Mouse (Mus musculus) liver, embryonic 14.5 days (tissue): ENCODE results near the gene Gm20538. TPM values are rescaled to one million over a fixed set of nuclear protein-coding genes. Genes with fewer than 3 reads are reported as not detected.

Experiments
- ATAC-seq: fragments of 200-750 bp; cut with Nextera tagmentation; 2 replicates; pipeline ENCODE4 v1.8.0; 2017; ENCODE audit warnings: moderate number of reproducible peaks, mild to moderate bottlenecking, moderate library complexity; ENCODE audit not compliant: insufficient read depth
- DNase-seq, 3 experiments: peaks; one replicate each; pipeline ENCODE4 v3.0.0-alpha.2; 2012 to 2013; ENCODE audit warnings: low read depth in 3 of 3, low spot score in 3 of 3
- H3K27ac ChIP-seq: fragments of 300-500 bp; sonication (generic); 2 replicates; pipeline ENCODE4 v1.5.1; 2014; ENCODE audit warnings: moderate library complexity, mild to moderate bottlenecking, control low read depth, inconsistent platforms
- H3K27me3 ChIP-seq: fragments of 300-500 bp; sonication (generic); 2 replicates; pipeline ENCODE4 v1.6.1; 2014; ENCODE audit warnings: mild to moderate bottlenecking, low read length, moderate library complexity; ENCODE audit not compliant: control insufficient read depth, insufficient read depth
- H3K36me3 ChIP-seq: fragments of 300-500 bp; sonication (generic); replicated peaks from 2 replicates; pipeline ENCODE4 v1.6.1; 2014; ENCODE audit warnings: low read depth; ENCODE audit not compliant: control insufficient read depth, insufficient read depth
- H3K4me1 ChIP-seq, 2 experiments: fragments of 200-500 bp in 1 of 2; fragments of 300-500 bp in 1 of 2; sonication (generic) in 1 of 2; replicated peaks; 2 replicates each; pipeline ENCODE4 v1.6.1; 2012 to 2014; ENCODE audit warnings: antibody characterized with exemption in 1 of 2, inconsistent platforms in 1 of 2, low read length in 1 of 2; ENCODE audit not compliant: control insufficient read depth in 2 of 2, insufficient read depth in 2 of 2
- H3K4me2 ChIP-seq: fragments of 300-500 bp; sonication (generic); 2 replicates; pipeline ENCODE4 v1.6.1; 2014; ENCODE audit warnings: low read depth, mild to moderate bottlenecking, control low read depth, moderate library complexity
- H3K4me3 ChIP-seq, 2 experiments: fragments of 200-500 bp in 1 of 2; fragments of 300-500 bp in 1 of 2; sonication (generic) in 1 of 2; 2 replicates each; pipeline ENCODE4 v1.5.1; 2012 to 2014; ENCODE audit warnings: low read depth in 2 of 2, low read length in 2 of 2, mild to moderate bottlenecking in 2 of 2, control low read depth in 1 of 2, inconsistent platforms in 1 of 2, moderate library complexity in 1 of 2; ENCODE audit not compliant: insufficient read depth in 1 of 2
- H3K9ac ChIP-seq: fragments of 300-500 bp; sonication (generic); replicated peaks from 2 replicates; pipeline ENCODE4 v1.6.1; 2014; ENCODE audit warnings: mild to moderate bottlenecking, control low read depth, moderate library complexity
- H3K9me3 ChIP-seq: fragments of 300-500 bp; sonication (generic); 2 replicates; pipeline ENCODE4 v1.6.1; 2016; ENCODE audit warnings: low read length, mixed read lengths; ENCODE audit not compliant: control insufficient read depth
- CTCF ChIP-seq: IDR thresholded peaks from 2 replicates; pipeline ENCODE4 v1.5.1; 2016; ENCODE audit warnings: antibody characterized with exemption, low read depth, control low read depth
- EP300 ChIP-seq: IDR thresholded peaks from 2 replicates; pipeline ENCODE4 v1.6.1; 2016; ENCODE audit warnings: antibody characterized with exemption, low read depth
- WGBS: fragments of 180-500 bp; shearing (Covaris S2); extraction: QIAGEN DNeasy Blood & Tissue Kit; methylation state at CpG from one replicate; pipeline ENCODE4 v1.1.7; 2014; ENCODE audit not compliant: insufficient replicate concordance; 5-methylcytosine and 5-hydroxymethylcytosine counted together
- polyA plus RNA-seq, 2 experiments: library from polyadenylated mRNA; depleted of rRNA in 1 of 2; stranded (reverse) in 1 of 2; unstranded in 1 of 2; fragments of >200 nt; fragmentation: Nextera tagmentation in 1 of 2; extraction: Ambion mirVana in 1 of 2; gene quantifications; 2 replicates each; pipeline versions ENCODE4 v1.2.1 to v1.2.3; 2012 to 2014

The Gm20538 gene
- polyA plus RNA-seq, 2 experiments = not detected

GRCm38 (mm10) chr19:44567763-44568162, 15.1 kb upstream of the Gm20538 start:
- peaks cover 40% of the 10 kb centered on the region for H3K36me3 ChIP-seq
- no peak overlapping the region for H3K4me2 ChIP-seq
- DNase-seq = no peak
- no peak for ATAC-seq
- H3K27ac ChIP-seq = no peak overlapping the region
- no peak overlapping the region for H3K9ac ChIP-seq
- no peaks in the 10 kb centered on the region for H3K9me3 ChIP-seq
- TF ChIP-seq EP300 (no peak), CTCF (no peak)
- 77% methylated on average over 3 of the region's 3 CpGs for WGBS
- peaks cover 5 to 8% of the 10 kb centered on the region in 2 experiments; a peak in 3 of 4 replicates for H3K4me1 ChIP-seq
- H3K27me3 ChIP-seq = no peaks in the 10 kb centered on the region
- no peak overlapping the region for H3K4me3 ChIP-seq

GRCm38 (mm10) chr19:44564006-44564405, 11.4 kb upstream of the Gm20538 start:
- H3K4me3 ChIP-seq = no peak overlapping the region; a peak in 1 of 4 replicates
- peaks cover 5 to 10% of the 10 kb centered on the region in 2 experiments; a peak in 3 of 4 replicates for H3K4me1 ChIP-seq
- 88% methylated on average over 14 of the region's 14 CpGs for WGBS
- H3K4me2 ChIP-seq = peak overlapping the region; percentile 85
- peaks cover 22% of the 10 kb centered on the region for H3K36me3 ChIP-seq
- ATAC-seq (no peak), DNase-seq (no peak)
- H3K9ac ChIP-seq = no peak overlapping the region
- no peaks in the 10 kb centered on the region for H3K9me3 ChIP-seq
- H3K27ac ChIP-seq = no peak overlapping the region
- no peak for TF ChIP-seq EP300
- no peak for TF ChIP-seq CTCF
- H3K27me3 ChIP-seq = no peaks in the 10 kb centered on the region

GRCm38 (mm10) chr19:44562652-44563206, 10.1 kb upstream of the Gm20538 start, which contains the start of gene Hif1an:
TSS of gene Hif1an (plus strand) at chr19:44562850.
- peak within 1 kb of the TSS; percentile 54 to 98 for H3K4me3 ChIP-seq
- peak within 1 kb of the TSS; percentile 85 for H3K4me2 ChIP-seq
- H3K9me3 ChIP-seq = no peaks in the 10 kb centered on the region
- peaks cover 14% of the 10 kb centered on the region for H3K36me3 ChIP-seq
- H3K27me3 ChIP-seq = no peaks in the 10 kb centered on the region
- TF ChIP-seq EP300 (no peak; the same call in 1 of the 2 replicates), CTCF (peak; percentile 98)
- under 1% methylated on average over 33 of the region's 33 CpGs for WGBS
- H3K27ac ChIP-seq = peak within 1 kb of the TSS; percentile 5; the same call in 1 of the 2 replicates
- peaks cover 5 to 10% of the 10 kb centered on the region in 2 experiments; a peak in 3 of 4 replicates for H3K4me1 ChIP-seq
- ATAC-seq (peak; percentile 99), DNase-seq (peak; percentile 93 to 95 (median 93))
- H3K9ac ChIP-seq = peak within 1 kb of the TSS; percentile 27

GRCm38 (mm10) chr19:44554861-44555590, 2.4 kb upstream of the Gm20538 start, which contains the start of gene Ndufb8:
TSS of gene Ndufb8 (minus strand) at chr19:44555440.
- Histone ChIP-seq H3K9me3 (no peaks in the 10 kb centered on the region), H3K27ac (peak within 1 kb of the TSS; percentile 34), H3K4me2 (peak within 1 kb of the TSS; percentile 86), H3K9ac (peak within 1 kb of the TSS; percentile 85), H3K4me3 (peak within 1 kb of the TSS; percentile 77 to 88), H3K36me3 (peaks cover 23% of the 10 kb centered on the region), H3K4me1 (peaks cover 2 to 5% of the 10 kb centered on the region in 2 experiments; a peak in 3 of 4 replicates), H3K27me3 (no peaks in the 10 kb centered on the region)
- no peak for TF ChIP-seq CTCF
- no peak for TF ChIP-seq EP300
- WGBS = under 1% methylated on average over 50 of the region's 50 CpGs
- DNase-seq (peak; percentile 85 to 86 (median 86)), ATAC-seq (peak; percentile 90)

GRCm38 (mm10) chr19:44554490-44554860, 1.8 kb upstream of the Gm20538 start:
- H3K27me3 ChIP-seq = no peaks in the 10 kb centered on the region
- TF ChIP-seq CTCF (no peak), EP300 (no peak)
- H3K4me2 ChIP-seq = peak overlapping the region; percentile 86
- peak overlapping the region; percentile 77 to 88 for H3K4me3 ChIP-seq
- H3K27ac ChIP-seq = no peak overlapping the region; the same call in 1 of the 2 replicates
- 3% methylated on average over 8 of the region's 8 CpGs for WGBS
- H3K36me3 ChIP-seq = peaks cover 28% of the 10 kb centered on the region
- H3K4me1 ChIP-seq = peaks cover 2 to 5% of the 10 kb centered on the region in 2 experiments; a peak in 3 of 4 replicates
- no peaks in the 10 kb centered on the region for H3K9me3 ChIP-seq
- peak overlapping the region; percentile 85 for H3K9ac ChIP-seq
- DNase-seq (no peak), ATAC-seq (no peak)
